Comparison of ENCODE assay signal across 8 mouse cellular contexts in the genomic region with DNA sequence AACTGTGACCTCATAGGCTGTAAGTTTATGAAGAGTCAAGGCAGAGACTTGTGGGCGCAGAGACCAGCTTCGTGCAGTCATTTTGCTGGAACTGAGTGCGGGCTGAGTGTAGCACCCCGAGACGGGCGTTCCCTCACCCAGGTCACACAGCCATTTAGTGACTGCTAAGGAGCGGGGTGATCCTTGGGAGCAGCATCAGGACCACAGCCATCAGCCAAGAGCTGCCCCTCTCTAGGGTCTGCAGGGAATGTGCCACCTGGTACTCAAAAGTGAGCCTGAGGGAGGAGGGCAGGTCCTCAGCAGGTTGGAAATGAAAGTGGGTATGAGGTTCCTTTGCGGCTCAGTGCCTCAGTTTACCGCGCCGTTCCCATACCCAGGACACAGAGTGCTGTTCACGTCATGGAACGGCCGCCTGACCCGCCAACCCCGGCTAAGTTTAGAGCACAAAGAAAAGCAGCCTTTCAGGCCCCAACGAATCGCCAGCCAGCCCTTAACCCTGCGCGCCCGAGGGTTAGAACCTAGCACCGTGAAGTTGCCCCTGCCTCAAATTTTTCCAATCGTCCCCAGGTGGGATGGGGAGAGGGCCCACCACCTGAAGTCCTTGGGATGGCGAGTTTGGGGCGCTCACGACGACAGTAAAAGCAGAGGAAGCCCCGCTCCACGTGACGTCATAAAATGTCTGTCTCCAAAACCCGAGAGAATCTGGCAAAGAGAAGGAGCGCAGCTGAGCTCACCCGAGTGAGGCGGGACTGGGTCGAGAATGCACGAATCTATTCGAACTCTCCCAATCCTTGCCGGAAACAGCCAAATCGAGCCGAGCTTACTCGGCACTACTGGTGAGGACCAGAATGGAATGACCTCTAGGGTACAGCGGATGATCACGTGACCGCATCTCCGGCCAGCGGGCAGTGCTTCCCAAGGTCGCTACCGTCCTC. TPM values are rescaled to one million over a fixed set of nuclear protein-coding genes. Genes with fewer than 3 reads are reported as not detected.
DNase-seq lines count a peak whose midpoint lies in the region; ATAC-seq lines count a peak whose summit lies in the region.

No protein-coding gene starts in this region.

- peak overlapping the region; percentile 53 for H3K4me2 ChIP-seq in embryonic facial prominence, embryonic 13.5 days
- H3K4me2 ChIP-seq in heart, embryonic 15.5 days = peak overlapping the region; percentile 65
- H3K4me2 ChIP-seq in kidney, embryonic 16.5 days (replicated peaks; ENCODE audit: low read depth, low read length) = peak overlapping the region; percentile 59
- H3K4me2 ChIP-seq in stomach, embryonic 15.5 days = peak overlapping the region; percentile 54

- DNase-seq in CD4-positive, CD25-positive, alpha-beta regulatory T cell, adult 2 months (ENCODE audit: low read depth, low spot score) = peak; percentile 70
- peak; percentile 55 to 60 for DNase-seq in adrenal gland, adult 18-20 months (ENCODE audit: low spot score in 2 of 2)
- DNase-seq in lung, postnatal 14 days = peak; percentile 54
- no peak for DNase-seq in thymus, postnatal 0 days (ENCODE audit: low spot score)

- ATAC-seq in embryonic facial prominence, embryonic 13.5 days (ENCODE audit: insufficient number of reproducible peaks, insufficient read depth, low FRiP score, low TSS enrichment, low read depth) = 0 out of 2 replicates have a peak, but pooled peaks have one; percentile 21
- ATAC-seq in heart, embryonic 15.5 days (replicated peaks; ENCODE audit: insufficient number of reproducible peaks, insufficient read depth, low FRiP score, low read depth) = no peak
- ATAC-seq in kidney, embryonic 16.5 days (ENCODE audit: low FRiP score, low TSS enrichment) = peak; percentile 20
- ATAC-seq in stomach, embryonic 15.5 days (ENCODE audit: insufficient read depth, low FRiP score, low read depth) = 0 out of 2 replicates have a peak, but pooled peaks have one; percentile 11

- H3K36me3 ChIP-seq in embryonic facial prominence, embryonic 13.5 days = no peaks in the 10 kb centered on the region
- H3K36me3 ChIP-seq in heart, embryonic 15.5 days = no peaks in the 10 kb centered on the region
- H3K36me3 ChIP-seq in kidney, embryonic 16.5 days (ENCODE audit: insufficient read depth, low read length) = no peaks in the 10 kb centered on the region
- no peaks in the 10 kb centered on the region for H3K36me3 ChIP-seq in stomach, embryonic 15.5 days

- H3K27ac ChIP-seq in embryonic facial prominence, embryonic 13.5 days = no peak overlapping the region
- H3K27ac ChIP-seq in heart, embryonic 15.5 days = no peak overlapping the region
- H3K27ac ChIP-seq in kidney, embryonic 16.5 days (ENCODE audit: low read length) = no peak overlapping the region
- no peak overlapping the region for H3K27ac ChIP-seq in stomach, embryonic 15.5 days

- peak overlapping the region; percentile 32 for H3K4me3 ChIP-seq in embryonic facial prominence, embryonic 13.5 days
- peak overlapping the region; percentile 40 for H3K4me3 ChIP-seq in heart, embryonic 15.5 days
- peak overlapping the region; percentile 38 for H3K4me3 ChIP-seq in kidney, embryonic 16.5 days (ENCODE audit: low read length)
- peak overlapping the region; percentile 22 for H3K4me3 ChIP-seq in stomach, embryonic 15.5 days (replicated peaks)

- peaks cover 17% of the 10 kb centered on the region for H3K4me1 ChIP-seq in embryonic facial prominence, embryonic 13.5 days
- H3K4me1 ChIP-seq in heart, embryonic 15.5 days (replicated peaks) = peaks cover 33% of the 10 kb centered on the region
- peaks cover 23% of the 10 kb centered on the region for H3K4me1 ChIP-seq in kidney, embryonic 16.5 days (ENCODE audit: insufficient read depth, low read length)
- H3K4me1 ChIP-seq in stomach, embryonic 15.5 days = peaks cover 14% of the 10 kb centered on the region

- 2% methylated on average over 48 of the region's 48 CpGs for WGBS in embryonic facial prominence, embryonic 13.5 days
- 4% methylated on average over 48 of the region's 48 CpGs for WGBS in heart, embryonic 15.5 days
- 4% methylated on average over 48 of the region's 48 CpGs for WGBS in kidney, embryonic 16.5 days
- WGBS in stomach, embryonic 15.5 days = 5% methylated on average over 48 of the region's 48 CpGs

- peak overlapping the region; percentile 58 for H3K9ac ChIP-seq in embryonic facial prominence, embryonic 13.5 days
- H3K9ac ChIP-seq in heart, embryonic 15.5 days = no peak overlapping the region
- H3K9ac ChIP-seq in kidney, embryonic 16.5 days (replicated peaks; ENCODE audit: low read length) = peak overlapping the region; percentile 58
- H3K9ac ChIP-seq in stomach, embryonic 15.5 days = no peak overlapping the region

- peaks cover 91% of the 10 kb centered on the region for H3K27me3 ChIP-seq in embryonic facial prominence, embryonic 13.5 days
- peaks cover 80% of the 10 kb centered on the region for H3K27me3 ChIP-seq in heart, embryonic 15.5 days
- H3K27me3 ChIP-seq in kidney, embryonic 16.5 days (ENCODE audit: insufficient read depth, low read length) = peaks cover 64% of the 10 kb centered on the region
- H3K27me3 ChIP-seq in stomach, embryonic 15.5 days (replicated peaks) = peaks cover 67% of the 10 kb centered on the region

- H3K9me3 ChIP-seq in embryonic facial prominence, embryonic 13.5 days = no peaks in the 10 kb centered on the region
- no peaks in the 10 kb centered on the region for H3K9me3 ChIP-seq in heart, embryonic 15.5 days (replicated peaks)
- H3K9me3 ChIP-seq in kidney, embryonic 16.5 days (ENCODE audit: low read length) = no peaks in the 10 kb centered on the region
- no peaks in the 10 kb centered on the region for H3K9me3 ChIP-seq in stomach, embryonic 15.5 days

RNA-seq across cellular contexts. Expression of a gene that starts 10.6 kb away (rescaled TPM):
- total RNA-seq in adrenal gland, adult 18-20 months (2021) = 10 to 100 TPM; 52.4 to 60.4 TPM
- polyA plus RNA-seq in embryonic facial prominence, embryonic 13.5 days (2015; fragmentation: Nextera tagmentation; extraction: Ambion mirVana) = 23.8 TPM in 2 replicates
- 21.0 and 25.5 TPM in 2 replicates for polyA plus RNA-seq in heart, embryonic 15.5 days (2015; fragmentation: Nextera tagmentation; extraction: Ambion mirVana)
- 20.9 and 22.0 TPM in 2 replicates for polyA plus RNA-seq in kidney, embryonic 16.5 days (2015; fragmentation: Nextera tagmentation; extraction: Ambion mirVana)
- 20.9 and 24.0 TPM in 2 replicates for polyA plus RNA-seq in stomach, embryonic 15.5 days (2015; fragmentation: Nextera tagmentation; extraction: Ambion mirVana)
- 7.0 and 8.0 TPM in 2 replicates for polyA plus RNA-seq in thymus, postnatal 0 days (2015; fragmentation: Nextera tagmentation; extraction: Ambion mirVana)

RNA-seq across cellular contexts. Expression of a gene that starts 16.8 kb away (rescaled TPM):
- 100 to 1,000 TPM in 1 of 2 experiments, 10 to 100 TPM in 1; 94.9 to 120 TPM for total RNA-seq in adrenal gland, adult 18-20 months (2021)
- 29.3 and 36.7 TPM in 2 replicates for polyA plus RNA-seq in embryonic facial prominence, embryonic 13.5 days (2015; fragmentation: Nextera tagmentation; extraction: Ambion mirVana)
- 43.0 and 45.2 TPM in 2 replicates for polyA plus RNA-seq in heart, embryonic 15.5 days (2015; fragmentation: Nextera tagmentation; extraction: Ambion mirVana)
- polyA plus RNA-seq in kidney, embryonic 16.5 days (2015; fragmentation: Nextera tagmentation; extraction: Ambion mirVana) = 57.0 and 60.4 TPM in 2 replicates
- polyA plus RNA-seq in stomach, embryonic 15.5 days (2015; fragmentation: Nextera tagmentation; extraction: Ambion mirVana) = 44.4 and 51.3 TPM in 2 replicates
- polyA plus RNA-seq in thymus, postnatal 0 days (2015; fragmentation: Nextera tagmentation; extraction: Ambion mirVana) = 54.3 and 54.4 TPM in 2 replicates

RNA-seq across cellular contexts. Expression of a gene that starts 20.4 kb away (rescaled TPM):
- total RNA-seq in adrenal gland, adult 18-20 months (2021) = under 1 TPM; 0.42 to 0.86 TPM
- 0.13 and 0.14 TPM in 2 replicates for polyA plus RNA-seq in embryonic facial prominence, embryonic 13.5 days (2015; fragmentation: Nextera tagmentation; extraction: Ambion mirVana)
- polyA plus RNA-seq in heart, embryonic 15.5 days (2015; fragmentation: Nextera tagmentation; extraction: Ambion mirVana) = 0.19 and 0.32 TPM in 2 replicates
- polyA plus RNA-seq in kidney, embryonic 16.5 days (2015; fragmentation: Nextera tagmentation; extraction: Ambion mirVana) = 8.8 and 11.6 TPM in 2 replicates
- polyA plus RNA-seq in stomach, embryonic 15.5 days (2015; fragmentation: Nextera tagmentation; extraction: Ambion mirVana) = 0.45 and 0.50 TPM in 2 replicates
- 0.28 and 0.35 TPM in 2 replicates for polyA plus RNA-seq in thymus, postnatal 0 days (2015; fragmentation: Nextera tagmentation; extraction: Ambion mirVana)

RNA-seq across cellular contexts. Expression of a gene that starts 25.6 kb away (rescaled TPM):
- total RNA-seq in adrenal gland, adult 18-20 months (2021) = under 1 TPM in 1 of 2 experiments, not detected in 1; 0.53 TPM
- not detected in 2 replicates for polyA plus RNA-seq in embryonic facial prominence, embryonic 13.5 days (2015; fragmentation: Nextera tagmentation; extraction: Ambion mirVana)
- not detected in 2 replicates for polyA plus RNA-seq in heart, embryonic 15.5 days (2015; fragmentation: Nextera tagmentation; extraction: Ambion mirVana)
- polyA plus RNA-seq in kidney, embryonic 16.5 days (2015; fragmentation: Nextera tagmentation; extraction: Ambion mirVana) = 0.52 and 0.76 TPM in 2 replicates
- polyA plus RNA-seq in stomach, embryonic 15.5 days (2015; fragmentation: Nextera tagmentation; extraction: Ambion mirVana) = 1.1 and 1.9 TPM in 2 replicates
- 0.29 and 0.32 TPM in 2 replicates for polyA plus RNA-seq in thymus, postnatal 0 days (2015; fragmentation: Nextera tagmentation; extraction: Ambion mirVana)

RNA-seq across cellular contexts. Expression of a gene that starts 32.6 kb away (rescaled TPM):
- 10 to 100 TPM; 30.5 to 36.5 TPM for total RNA-seq in adrenal gland, adult 18-20 months (2021)
- polyA plus RNA-seq in embryonic facial prominence, embryonic 13.5 days (2015; fragmentation: Nextera tagmentation; extraction: Ambion mirVana) = 76.8 and 85.4 TPM in 2 replicates
- polyA plus RNA-seq in heart, embryonic 15.5 days (2015; fragmentation: Nextera tagmentation; extraction: Ambion mirVana) = 28.0 and 45.8 TPM in 2 replicates
- polyA plus RNA-seq in kidney, embryonic 16.5 days (2015; fragmentation: Nextera tagmentation; extraction: Ambion mirVana) = 72.8 and 77.3 TPM in 2 replicates
- 58.1 and 58.4 TPM in 2 replicates for polyA plus RNA-seq in stomach, embryonic 15.5 days (2015; fragmentation: Nextera tagmentation; extraction: Ambion mirVana)
- 35.1 and 38.6 TPM in 2 replicates for polyA plus RNA-seq in thymus, postnatal 0 days (2015; fragmentation: Nextera tagmentation; extraction: Ambion mirVana)

Comparison
In these comparisons a context has a peak if more than half of its experiments do, and no peak if none do; other contexts are left out.
1. H3K9ac ChIP-seq: peak in embryonic facial prominence, embryonic 13.5 days (single experiment) and kidney, embryonic 16.5 days (single experiment); none in heart, embryonic 15.5 days (single experiment) and stomach, embryonic 15.5 days (single experiment).
2. Peak in every context shown above with its lines, with median percentiles within 50 percentile points of each other: H3K4me2 ChIP-seq and H3K4me3 ChIP-seq.